Mouse (Mus musculus) kidney, postnatal 0 days (tissue): ENCODE results near the gene Fam189a2. TPM values are rescaled to one million over a fixed set of nuclear protein-coding genes. Genes with fewer than 3 reads are reported as not detected.

ENCODE experiments used
- ATAC-seq: fragments of 200-750 bp; cut with Nextera tagmentation; replicated peaks from 2 replicates; pipeline ENCODE4 v1.8.0; 2017; ENCODE audit warnings: low read depth, moderate number of reproducible peaks, moderate TSS enrichment, moderate library complexity; ENCODE audit not compliant: low FRiP score
- DNase-seq: peaks from one replicate; pipeline ENCODE4 v3.0.0-alpha.2; 2016; ENCODE audit warnings: low spot score
- H3K27ac ChIP-seq: fragments of 300-500 bp; sonication (generic); 2 replicates; pipeline ENCODE4 v1.5.1; 2014; ENCODE audit warnings: mild to moderate bottlenecking
- H3K27me3 ChIP-seq: fragments of 300-500 bp; sonication (generic); 2 replicates; pipeline ENCODE4 v1.6.1; 2014; ENCODE audit warnings: low read length, mixed read lengths; ENCODE audit not compliant: insufficient read depth
- H3K36me3 ChIP-seq: fragments of 300-500 bp; sonication (generic); 2 replicates; pipeline ENCODE4 v1.6.1; 2014; ENCODE audit warnings: low read length, mixed read lengths; ENCODE audit not compliant: insufficient read depth
- H3K4me1 ChIP-seq: fragments of 300-500 bp; sonication (generic); replicated peaks from 2 replicates; pipeline ENCODE4 v1.6.1; 2014; ENCODE audit warnings: antibody characterized with exemption, low read length, mixed read lengths; ENCODE audit not compliant: insufficient read depth
- H3K4me2 ChIP-seq: fragments of 300-500 bp; sonication (generic); 2 replicates; pipeline ENCODE4 v1.6.1; 2014; ENCODE audit warnings: mild to moderate bottlenecking, low read length, moderate library complexity, mixed read lengths
- H3K4me3 ChIP-seq: fragments of 300-500 bp; sonication (generic); replicated peaks from 2 replicates; pipeline ENCODE4 v1.5.1; 2014; ENCODE audit warnings: low read depth, low read length
- H3K9ac ChIP-seq: fragments of 300-500 bp; sonication (generic); 2 replicates; pipeline ENCODE4 v1.6.1; 2014; ENCODE audit warnings: low read depth, low read length
- H3K9me3 ChIP-seq: fragments of 300-500 bp; sonication (generic); replicated peaks from 2 replicates; pipeline ENCODE4 v1.6.1; 2016; ENCODE audit warnings: low read length, inconsistent platforms, mixed read lengths
- CTCF ChIP-seq: IDR thresholded peaks from 2 replicates; pipeline ENCODE4 v1.5.1; 2016; ENCODE audit warnings: antibody characterized with exemption, low read depth, mild to moderate bottlenecking, moderate library complexity
- WGBS: fragments of 180-500 bp; shearing (Covaris S2); extraction: QIAGEN DNeasy Blood & Tissue Kit; methylation state at CpG from one replicate; pipeline ENCODE4 v1.1.7; 2014; 5-methylcytosine and 5-hydroxymethylcytosine counted together
- polyA plus RNA-seq: library from polyadenylated mRNA; unstranded; fragments of >200 nt; fragmentation: Nextera tagmentation; extraction: Ambion mirVana; gene quantifications from 2 replicates; pipeline ENCODE4 v1.2.1, GENCODE M21; 2015

The Fam189a2 gene
- polyA plus RNA-seq = 1.1 and 1.6 TPM in 2 replicates

GRCm38 (mm10) chr19:24030871-24031556 is at the start of gene Fam189a2:
Gene Fam189a2 (minus strand): TSS chr19:24031019.
- H3K4me1 ChIP-seq = peaks cover 7% of the 10 kb centered on the region
- no peaks in the 10 kb centered on the region for H3K36me3 ChIP-seq
- peak; percentile 44 for DNase-seq
- peak; percentile 84 for ATAC-seq
- H3K27ac ChIP-seq = no peak within 1 kb of the TSS; the same call in 1 of the 2 replicates
- H3K4me2 ChIP-seq = peak within 1 kb of the TSS; percentile 82
- WGBS = under 1% methylated on average over 31 of the region's 65 CpGs
- peak within 1 kb of the TSS; percentile 74 for H3K9ac ChIP-seq
- peak within 1 kb of the TSS; percentile 49 for H3K4me3 ChIP-seq
- TF ChIP-seq CTCF = no peak
- H3K9me3 ChIP-seq = no peaks in the 10 kb centered on the region
- no peaks in the 10 kb centered on the region for H3K27me3 ChIP-seq

- DNase-seq (no peak), ATAC-seq (no peak)
- TF ChIP-seq CTCF = no peak
- H3K9me3 ChIP-seq = no peaks in the 10 kb centered on the region
- 97% methylated on average over 3 of the region's 3 CpGs for WGBS
- H3K9ac ChIP-seq = no peak overlapping the region
- no peaks in the 10 kb centered on the region for H3K36me3 ChIP-seq
- H3K27me3 ChIP-seq = no peaks in the 10 kb centered on the region
- no peaks in the 10 kb centered on the region for H3K4me1 ChIP-seq
- no peak overlapping the region for H3K4me2 ChIP-seq
- no peak overlapping the region for H3K4me3 ChIP-seq
- H3K27ac ChIP-seq = no peak overlapping the region
These were observed 46.8 kb upstream of the Fam189a2 start for GRCm38 (mm10) chr19:24077658-24078057.

GRCm38 (mm10) chr19:24076536-24076935 is 45.7 kb upstream of the Fam189a2 start:
- Histone ChIP-seq H3K4me2 (no peak overlapping the region), H3K27me3 (no peaks in the 10 kb centered on the region), H3K9me3 (no peaks in the 10 kb centered on the region), H3K27ac (no peak overlapping the region), H3K4me1 (no peaks in the 10 kb centered on the region), H3K9ac (no peak overlapping the region), H3K4me3 (no peak overlapping the region), H3K36me3 (no peaks in the 10 kb centered on the region)
- no peak for TF ChIP-seq CTCF
- 91% methylated on average over 7 of the region's 7 CpGs for WGBS
- ATAC-seq (no peak), DNase-seq (no peak)

- 75% methylated on average over 8 of the region's 8 CpGs for WGBS
- H3K4me3 ChIP-seq = no peak overlapping the region
- no peaks in the 10 kb centered on the region for H3K4me1 ChIP-seq
- ATAC-seq (no peak), DNase-seq (no peak)
- no peaks in the 10 kb centered on the region for H3K27me3 ChIP-seq
- H3K27ac ChIP-seq = no peak overlapping the region
- no peaks in the 10 kb centered on the region for H3K36me3 ChIP-seq
- no peak overlapping the region for H3K4me2 ChIP-seq
- H3K9me3 ChIP-seq = no peaks in the 10 kb centered on the region
- no peak for TF ChIP-seq CTCF
- H3K9ac ChIP-seq = no peak overlapping the region
These were observed 45.1 kb upstream of the Fam189a2 start for GRCm38 (mm10) chr19:24075927-24076326.

- DNase-seq (no peak), ATAC-seq (no peak)
- H3K9ac ChIP-seq = no peak overlapping the region
- no peaks in the 10 kb centered on the region for H3K27me3 ChIP-seq
- H3K4me3 ChIP-seq = no peak overlapping the region
- H3K9me3 ChIP-seq = no peaks in the 10 kb centered on the region
- no peaks in the 10 kb centered on the region for H3K36me3 ChIP-seq
- H3K4me2 ChIP-seq = no peak overlapping the region
- H3K4me1 ChIP-seq = no peaks in the 10 kb centered on the region
- H3K27ac ChIP-seq = no peak overlapping the region
- TF ChIP-seq CTCF = no peak
- 74% methylated on average over 4 of the region's 4 CpGs for WGBS
These were observed 42.3 kb upstream of the Fam189a2 start for GRCm38 (mm10) chr19:24073155-24073554.

- no peak for DNase-seq
- 33% methylated on average over 12 of the region's 12 CpGs for WGBS
These were observed 33.6 kb upstream of the Fam189a2 start for GRCm38 (mm10) chr19:24064348-24064895.

More at GRCm38 (mm10) chr19:24064348-24064895, 33.6 kb upstream of the Fam189a2 start:
- no peaks in the 10 kb centered on the region for H3K4me1 ChIP-seq
- no peak overlapping the region for H3K27ac ChIP-seq
- no peak overlapping the region for H3K9ac ChIP-seq
- no peak overlapping the region for H3K4me3 ChIP-seq
- no peak for TF ChIP-seq CTCF
- H3K9me3 ChIP-seq = no peaks in the 10 kb centered on the region
- no peak for ATAC-seq
- H3K27me3 ChIP-seq = no peaks in the 10 kb centered on the region
- no peak overlapping the region for H3K4me2 ChIP-seq
- H3K36me3 ChIP-seq = no peaks in the 10 kb centered on the region
